8 mouse cellular contexts compared by ENCODE assay signal in genomic region chr8:11478807-11479527, GRCm38 (mm10). TPM values are rescaled to one million over a fixed set of nuclear protein-coding genes. Genes with fewer than 3 reads are reported as not detected.
DNase-seq lines count a peak whose midpoint lies in the region; ATAC-seq lines count a peak whose summit lies in the region.

No protein-coding gene starts in this region.

- peaks cover 88% of the 10 kb centered on the region for H3K27me3 ChIP-seq in embryonic facial prominence, embryonic 13.5 days
- H3K27me3 ChIP-seq in intestine, embryonic 16.5 days (replicated peaks; ENCODE audit: control insufficient read depth, insufficient read depth, low read length), result no peaks in the 10 kb centered on the region; the same call in 1 of the 2 replicates
- H3K27me3 ChIP-seq in midbrain, embryonic 11.5 days (ENCODE audit: control insufficient read depth, insufficient read depth, low read length), result peaks cover 58% of the 10 kb centered on the region

- H3K36me3 ChIP-seq in embryonic facial prominence, embryonic 13.5 days, result no peaks in the 10 kb centered on the region
- no peaks in the 10 kb centered on the region for H3K36me3 ChIP-seq in intestine, embryonic 16.5 days (ENCODE audit: control insufficient read depth, insufficient read depth, low read length)
- no peaks in the 10 kb centered on the region for H3K36me3 ChIP-seq in midbrain, embryonic 11.5 days (ENCODE audit: control insufficient read depth, insufficient read depth, low read length)

- 0 out of 2 replicates have a peak overlapping the region, but pooled peaks have one; percentile 11 for H3K9ac ChIP-seq in embryonic facial prominence, embryonic 13.5 days
- peak overlapping the region; percentile 76; the same call in 1 of the 2 replicates for H3K9ac ChIP-seq in intestine, embryonic 16.5 days (ENCODE audit: low read depth, low read length)
- H3K9ac ChIP-seq in midbrain, embryonic 11.5 days (ENCODE audit: low read length), result no peak overlapping the region

- H3K9me3 ChIP-seq in embryonic facial prominence, embryonic 13.5 days, result no peaks in the 10 kb centered on the region
- no peaks in the 10 kb centered on the region for H3K9me3 ChIP-seq in intestine, embryonic 16.5 days (ENCODE audit: control insufficient read depth, low read length)
- H3K9me3 ChIP-seq in midbrain, embryonic 11.5 days (ENCODE audit: control insufficient read depth, low read length), result no peaks in the 10 kb centered on the region

- ATAC-seq in embryonic facial prominence, embryonic 13.5 days (ENCODE audit: insufficient number of reproducible peaks, insufficient read depth, low FRiP score, low TSS enrichment, low read depth), result no peak
- ATAC-seq in intestine, embryonic 16.5 days, result peak; percentile 5; the same call in 1 of the 2 replicates
- peak; percentile 57 for ATAC-seq in midbrain, embryonic 11.5 days (ENCODE audit: low FRiP score)

- H3K4me2 ChIP-seq in embryonic facial prominence, embryonic 13.5 days, result peak overlapping the region; percentile 99
- H3K4me2 ChIP-seq in intestine, embryonic 16.5 days (ENCODE audit: low read depth, low read length), result peak overlapping the region; percentile 99
- H3K4me2 ChIP-seq in midbrain, embryonic 11.5 days, result peak overlapping the region; percentile 95

- DNase-seq in adrenal gland, adult 2 months, result peak; percentile 30
- DNase-seq in adrenal gland, postnatal 4 days (ENCODE audit: low spot score in 2 of 2), result no peak
- peak; percentile 93 for DNase-seq in midbrain, embryonic 11.5 days (ENCODE audit: low spot score, missing footprints)
- DNase-seq in urinary bladder, postnatal 25 days (ENCODE audit: low spot score), result no peak
- DNase-seq in layer of hippocampus, adult 8-10 months (ENCODE audit: low spot score in 2 of 2), result no peak
- DNase-seq in gastrocnemius, adult 18-20 months (ENCODE audit: low spot score), result no peak

- H3K4me1 ChIP-seq in embryonic facial prominence, embryonic 13.5 days, result peaks cover 34% of the 10 kb centered on the region
- peaks cover 34% of the 10 kb centered on the region for H3K4me1 ChIP-seq in intestine, embryonic 16.5 days (ENCODE audit: control insufficient read depth, insufficient read depth, low read length)
- peaks cover 13% of the 10 kb centered on the region for H3K4me1 ChIP-seq in midbrain, embryonic 11.5 days (ENCODE audit: control insufficient read depth, insufficient read depth, low read length)

- peak overlapping the region; percentile 56 for H3K4me3 ChIP-seq in embryonic facial prominence, embryonic 13.5 days
- H3K4me3 ChIP-seq in intestine, embryonic 16.5 days (ENCODE audit: low read length), result peak overlapping the region; percentile 67
- H3K4me3 ChIP-seq in midbrain, embryonic 11.5 days (ENCODE audit: low read depth, low read length), result peak overlapping the region; percentile 46

- H3K27ac ChIP-seq in embryonic facial prominence, embryonic 13.5 days, result no peak overlapping the region
- H3K27ac ChIP-seq in intestine, embryonic 16.5 days (ENCODE audit: low read length), result no peak overlapping the region; the same call in 1 of the 2 replicates
- no peak overlapping the region for H3K27ac ChIP-seq in midbrain, embryonic 11.5 days (ENCODE audit: low read depth, low read length)

- 1% methylated on average over 23 of the region's 23 CpGs for WGBS in embryonic facial prominence, embryonic 13.5 days
- WGBS in intestine, embryonic 16.5 days, result 8% methylated on average over 23 of the region's 23 CpGs
- 1% methylated on average over 23 of the region's 23 CpGs for WGBS in midbrain, embryonic 11.5 days

RNA-seq across cellular contexts. Expression of gene Rab20, which starts 0.5 kb away (rescaled TPM):
- 1 to 10 TPM; 7.9 to 9.6 TPM for total RNA-seq in adrenal gland, adult 2 months (2021)
- polyA plus RNA-seq in adrenal gland, adult 2 months (2012; rRNA removed), result 16.6 and 19.6 TPM in 2 replicates
- total RNA-seq in adrenal gland, postnatal 4 days (2021), result 10 to 100 TPM in 1 of 2 experiments, 1 to 10 TPM in 1; 8.7 to 10.9 TPM
- 0.67 and 2.1 TPM in 2 replicates for polyA plus RNA-seq in embryonic facial prominence, embryonic 13.5 days (2015; fragmentation: Nextera tagmentation; extraction: Ambion mirVana)
- polyA plus RNA-seq in intestine, embryonic 16.5 days (2015; fragmentation: Nextera tagmentation; extraction: Ambion mirVana), result 25.5 and 27.6 TPM in 2 replicates
- polyA plus RNA-seq in midbrain, embryonic 11.5 days (2014; fragmentation: Nextera tagmentation; extraction: Ambion mirVana), result 0.63 and 0.65 TPM in 2 replicates
- 1 to 10 TPM in 1 of 4 experiments, under 1 TPM in 2, not detected in 1; 0.31 to 2.8 (median 0.90) TPM for total RNA-seq in layer of hippocampus, adult 8-10 months (2022)
- 1 to 10 TPM; 2.5 to 4.6 TPM for total RNA-seq in gastrocnemius, adult 18-20 months (2021)

RNA-seq across cellular contexts. Expression of gene Naxd, which starts 18.3 kb away (rescaled TPM):
- total RNA-seq in adrenal gland, adult 2 months (2021), result 10 to 100 TPM; 67.2 to 75.3 TPM
- 103 and 114 TPM in 2 replicates for polyA plus RNA-seq in adrenal gland, adult 2 months (2012; rRNA removed)
- 10 to 100 TPM; 74.2 to 77.2 TPM for total RNA-seq in adrenal gland, postnatal 4 days (2021)
- polyA plus RNA-seq in embryonic facial prominence, embryonic 13.5 days (2015; fragmentation: Nextera tagmentation; extraction: Ambion mirVana), result 121 and 134 TPM in 2 replicates
- polyA plus RNA-seq in intestine, embryonic 16.5 days (2015; fragmentation: Nextera tagmentation; extraction: Ambion mirVana), result 96.8 and 105 TPM in 2 replicates
- polyA plus RNA-seq in midbrain, embryonic 11.5 days (2014; fragmentation: Nextera tagmentation; extraction: Ambion mirVana), result 94.2 and 94.8 TPM in 2 replicates
- 10 to 100 TPM; 57.5 to 64.5 (median 63.5) TPM for total RNA-seq in layer of hippocampus, adult 8-10 months (2022)
- 10 to 100 TPM; 25.4 to 26.0 TPM for total RNA-seq in gastrocnemius, adult 18-20 months (2021)

Comparison
In these comparisons a context has a peak if more than half of its experiments do, and no peak if none do; other contexts are left out.
1. DNase-seq: peak in adrenal gland, adult 2 months (single experiment) and midbrain, embryonic 11.5 days (single experiment); none in adrenal gland, postnatal 4 days (0 of 2), urinary bladder, postnatal 25 days (single experiment), layer of hippocampus, adult 8-10 months (0 of 2) and gastrocnemius, adult 18-20 months (single experiment).
2. Peak in every context shown above with its lines, with median percentiles within 50 percentile points of each other: H3K4me2 ChIP-seq and H3K4me3 ChIP-seq.